Mouse (Mus musculus) urinary bladder, postnatal 10 days (tissue): ENCODE measurements around the gene Olfr733.

Experiments used
- DNase-seq: peaks from one replicate; pipeline ENCODE4 v3.0.0; 2022; ENCODE audit warnings: low spot score

The Olfr733 gene

GRCm38 (mm10) chr14:50301422-50301821 is at the start of gene Olfr733:
Gene Olfr733 (minus strand): TSS chr14:50301522.
- no peak for DNase-seq

GRCm38 (mm10) chr14:50348796-50349195 is 47.5 kb upstream of the Olfr733 start, which contains the start of gene Olfr735:
Gene Olfr735 (minus strand): TSS chr14:50348872.
- no peak for DNase-seq

- no peak for DNase-seq
Measured at GRCm38 (mm10) chr14:50326661-50327060, 25.3 kb upstream of the Olfr733 start, which contains the start of gene Olfr734. Gene Olfr734 (minus strand): TSS chr14:50326761.

GRCm38 (mm10) chr14:50284106-50284505 is 17.2 kb downstream of the Olfr733 start, which contains the start of gene Olfr732:
Gene Olfr732 (minus strand): TSS chr14:50284206.
- DNase-seq = no peak
